Mouse (Mus musculus) CH12.LX (cell line): ENCODE data around the gene D10Wsu102e. TPM values are rescaled to one million over a fixed set of nuclear protein-coding genes. Genes with fewer than 3 reads are reported as not detected.

Experiments
- DNase-seq: peaks from one replicate; pipeline ENCODE4 v3.0.0-alpha.2; 2013; ENCODE audit errors: extremely low read depth
- H3K27ac ChIP-seq: 2 replicates; pipeline ENCODE4 v1.5.1; 2012; ENCODE audit warnings: low read depth, mild to moderate bottlenecking, control low read depth, moderate library complexity; ENCODE audit not compliant: insufficient read depth
- H3K27me3 ChIP-seq: replicated peaks from 2 replicates; pipeline ENCODE3; 2012; ENCODE audit warnings: inconsistent platforms
- H3K36me3 ChIP-seq, 2 experiments: replicated peaks in 1 of 2; 2 replicates each; pipeline versions ENCODE3 to v1.6.1; 2012; ENCODE audit warnings: inconsistent platforms in 1 of 2, low read length in 1 of 2, mild to moderate bottlenecking in 1 of 2, mixed read lengths in 1 of 2, moderate library complexity in 1 of 2; ENCODE audit not compliant: control insufficient read depth in 1 of 2, insufficient read depth in 1 of 2
- H3K4me1 ChIP-seq, 2 experiments: 2 replicates each; pipeline ENCODE4 v1.6.1; 2012; ENCODE audit warnings: inconsistent platforms in 1 of 2, moderate library complexity in 1 of 2; ENCODE audit not compliant: insufficient read depth in 2 of 2, control insufficient read depth in 1 of 2
- H3K4me2 ChIP-seq: 2 replicates; pipeline ENCODE4 v1.6.1; 2012; ENCODE audit warnings: low read depth, mild to moderate bottlenecking, control low read depth; ENCODE audit not compliant: poor library complexity, insufficient read depth, severe bottlenecking
- H3K4me3 ChIP-seq, 3 experiments: fragments of 150-350 bp in 1 of 3; sonication (generic) in 1 of 3; replicated peaks in 1 of 3; 2 replicates each; pipeline versions ENCODE3 to v1.5.1; 2011 to 2012; ENCODE audit warnings: low read depth in 2 of 3, low read length in 2 of 3, mild to moderate bottlenecking in 2 of 3, moderate library complexity in 2 of 3, control low read depth in 1 of 3, improper control_type of control experiment in 1 of 3, inconsistent platforms in 1 of 3, mixed read lengths in 1 of 3; ENCODE audit not compliant: poor library complexity in 1 of 3
- H3K79me2 ChIP-seq: replicated peaks from 2 replicates; pipeline ENCODE4 v1.6.1; 2012; ENCODE audit warnings: mild to moderate bottlenecking, moderate library complexity; ENCODE audit not compliant: control insufficient read depth, poor library complexity, insufficient read depth, severe bottlenecking; ENCODE audit errors: extremely low read depth
- H3K9ac ChIP-seq: 2 replicates; pipeline ENCODE4 v1.6.1; 2012; ENCODE audit warnings: low read depth, mild to moderate bottlenecking, control low read depth, moderate library complexity; ENCODE audit not compliant: insufficient read depth
- H3K9me3 ChIP-seq: replicated peaks from 2 replicates; pipeline ENCODE3; 2012; ENCODE audit warnings: low read length, inconsistent platforms, mixed read lengths
- BHLHE40 ChIP-seq: IDR thresholded peaks from 2 replicates; pipeline ENCODE4 v1.6.1; 2011; ENCODE audit warnings: mild to moderate bottlenecking, low read depth, low read length, improper control_type of control experiment
- CHD2 ChIP-seq: IDR thresholded peaks from 2 replicates; pipeline ENCODE4 v1.6.1; 2011; ENCODE audit warnings: low read length, improper control_type of control experiment
- ELF1 ChIP-seq: IDR thresholded peaks from 2 replicates; pipeline ENCODE4 v1.6.1; 2014; ENCODE audit warnings: low read depth, mild to moderate bottlenecking, inconsistent platforms, low read length, improper control_type of control experiment
- EP300 ChIP-seq: IDR thresholded peaks from 2 replicates; pipeline ENCODE4 v1.6.1; 2011; ENCODE audit warnings: low read length, improper control_type of control experiment
- ETS1 ChIP-seq: conservative IDR thresholded peaks from 2 replicates; pipeline ENCODE4 v1.6.1; 2012; ENCODE audit warnings: low read depth, mild to moderate bottlenecking, inconsistent platforms, low read length, improper control_type of control experiment, moderate library complexity
- GABPA ChIP-seq: IDR thresholded peaks from 2 replicates; pipeline ENCODE4 v1.6.1; 2012; ENCODE audit warnings: low read depth, low read length, improper control_type of control experiment, inconsistent platforms; ENCODE audit not compliant: insufficient replicate concordance
- HCFC1 ChIP-seq: IDR thresholded peaks from 2 replicates; pipeline ENCODE4 v1.6.1; 2012; ENCODE audit warnings: low read depth, mild to moderate bottlenecking, inconsistent platforms, low read length, improper control_type of control experiment
- IRF4 ChIP-seq: IDR thresholded peaks from 2 replicates; pipeline ENCODE4 v1.6.1; 2014; ENCODE audit warnings: low read depth, mild to moderate bottlenecking, inconsistent platforms, low read length, improper control_type of control experiment
- JUN ChIP-seq: IDR thresholded peaks from 2 replicates; pipeline ENCODE4 v1.6.1; 2011; ENCODE audit warnings: low read depth, mild to moderate bottlenecking, low read length, improper control_type of control experiment, moderate library complexity; ENCODE audit not compliant: insufficient read depth
- MAFK ChIP-seq: IDR thresholded peaks from 2 replicates; pipeline ENCODE4 v1.6.1; 2011; ENCODE audit warnings: low read length, improper control_type of control experiment; ENCODE audit not compliant: insufficient replicate concordance
- MAX ChIP-seq: IDR thresholded peaks from 2 replicates; pipeline ENCODE4 v1.6.1; 2011; ENCODE audit warnings: low read length, improper control_type of control experiment
- MAZ ChIP-seq: IDR thresholded peaks from 2 replicates; pipeline ENCODE4 v1.6.1; 2012; ENCODE audit warnings: low read depth, mild to moderate bottlenecking, inconsistent platforms, low read length, improper control_type of control experiment, moderate library complexity
- MEF2A ChIP-seq: IDR thresholded peaks from 2 replicates; pipeline ENCODE4 v1.6.1; 2014; ENCODE audit warnings: low read depth, mild to moderate bottlenecking, inconsistent platforms, low read length, improper control_type of control experiment, borderline replicate concordance
- MXI1 ChIP-seq: IDR thresholded peaks from 2 replicates; pipeline ENCODE4 v1.6.1; 2011; ENCODE audit warnings: mild to moderate bottlenecking, low read depth, low read length, improper control_type of control experiment
- MYC ChIP-seq: IDR thresholded peaks from 2 replicates; pipeline ENCODE4 v1.6.1; 2011; ENCODE audit warnings: low read depth, mild to moderate bottlenecking, improper control_type of control experiment, low read length
- NELFE ChIP-seq: IDR thresholded peaks from 2 replicates; pipeline ENCODE4 v1.6.1; 2011; ENCODE audit warnings: low read depth, low read length, improper control_type of control experiment
- NRF1 ChIP-seq: IDR thresholded peaks from 2 replicates; pipeline ENCODE4 v1.6.1; 2014; ENCODE audit warnings: low read depth, mild to moderate bottlenecking, inconsistent platforms, low read length, improper control_type of control experiment, moderate library complexity
- POLR2A ChIP-seq: IDR thresholded peaks from 2 replicates; pipeline ENCODE4 v1.6.1; 2011; ENCODE audit warnings: low read depth, mild to moderate bottlenecking, improper control_type of control experiment, low read length
- POLR2AphosphoS2 ChIP-seq: IDR thresholded peaks from 2 replicates; pipeline ENCODE4 v1.6.1; 2011; ENCODE audit warnings: low read depth, low read length, improper control_type of control experiment
- RCOR1 ChIP-seq: conservative IDR thresholded peaks from 2 replicates; pipeline ENCODE4 v1.6.1; 2012; ENCODE audit warnings: low read depth, mild to moderate bottlenecking, inconsistent platforms, low read length, improper control_type of control experiment
- SIN3A ChIP-seq: IDR thresholded peaks from 2 replicates; pipeline ENCODE4 v1.6.1; 2012; ENCODE audit warnings: low read length, improper control_type of control experiment, inconsistent platforms
- TBP ChIP-seq: conservative IDR thresholded peaks from 2 replicates; pipeline ENCODE4 v1.6.1; 2011; ENCODE audit warnings: low read depth, low read length, improper control_type of control experiment
- TCF12 ChIP-seq: IDR thresholded peaks from 2 replicates; pipeline ENCODE4 v1.6.1; 2014; ENCODE audit warnings: low read depth, mild to moderate bottlenecking, inconsistent platforms, low read length, improper control_type of control experiment
- UBTF ChIP-seq: IDR thresholded peaks from 2 replicates; pipeline ENCODE4 v1.6.1; 2012; ENCODE audit warnings: low read depth, mild to moderate bottlenecking, inconsistent platforms, low read length, improper control_type of control experiment, moderate library complexity
- USF1 ChIP-seq: IDR thresholded peaks from 2 replicates; pipeline ENCODE4 v1.6.1; 2014; ENCODE audit warnings: low read depth, mild to moderate bottlenecking, inconsistent platforms, low read length, improper control_type of control experiment
- ZC3H11A ChIP-seq: IDR thresholded peaks from 2 replicates; pipeline ENCODE4 v1.6.1; 2012; ENCODE audit warnings: low read depth, mild to moderate bottlenecking, inconsistent platforms, low read length, improper control_type of control experiment
- ZKSCAN1 ChIP-seq: IDR thresholded peaks from 2 replicates; pipeline ENCODE4 v1.6.1; 2012; ENCODE audit warnings: low read depth, inconsistent platforms, low read length, improper control_type of control experiment, borderline replicate concordance
- ZMIZ1 ChIP-seq: IDR thresholded peaks from 2 replicates; pipeline ENCODE4 v1.6.1; 2012; ENCODE audit warnings: low read depth, mild to moderate bottlenecking, inconsistent platforms, low read length, improper control_type of control experiment
- dilution Hi-C: fragments of 300-500 bp; cut with MboI; formaldehyde crosslinking; loops from 2 replicates; pipeline ENCODE4 v1.14.3; 2020; ENCODE audit warnings: low sequenced_read_pairs; ENCODE audit not compliant: extremely low pct_unique_long_range_greater_than_20kb, extremely low pct_ligation_motif_present
- in situ Hi-C: fragments of 300-500 bp; cut with MboI; formaldehyde crosslinking; loops from 3 replicates; pipeline ENCODE4 v1.14.3; 2019; ENCODE audit warnings: low sequenced_read_pairs, low pct_ligation_motif_present, low pct_unique_long_range_greater_than_20kb, mixed read lengths
- polyA plus RNA-seq: library from polyadenylated mRNA; unstranded; fragments of >175 nt; gene quantifications from 2 replicates; pipeline ENCODE4 v1.2.1, GENCODE M21; 2012; ENCODE audit warnings: low read depth; ENCODE audit not compliant: insufficient read length
- total RNA-seq, 2 experiments: library from RNA; depleted of rRNA; stranded (reverse); fragments of 300-350 nt in 1 of 2; fragments of >200 nt in 1 of 2; gene quantifications; 2 replicates each; pipeline ENCODE4 v1.2.3; 2012 to 2014

D10Wsu102e gene
- 1.5 and 1.6 TPM in 2 replicates for total RNA-seq (2012; rRNA removed)
- 0.95 and 1.0 TPM in 2 replicates for total RNA-seq (2014; rRNA removed)
- polyA plus RNA-seq: 1.6 TPM in 2 replicates

DNA sequence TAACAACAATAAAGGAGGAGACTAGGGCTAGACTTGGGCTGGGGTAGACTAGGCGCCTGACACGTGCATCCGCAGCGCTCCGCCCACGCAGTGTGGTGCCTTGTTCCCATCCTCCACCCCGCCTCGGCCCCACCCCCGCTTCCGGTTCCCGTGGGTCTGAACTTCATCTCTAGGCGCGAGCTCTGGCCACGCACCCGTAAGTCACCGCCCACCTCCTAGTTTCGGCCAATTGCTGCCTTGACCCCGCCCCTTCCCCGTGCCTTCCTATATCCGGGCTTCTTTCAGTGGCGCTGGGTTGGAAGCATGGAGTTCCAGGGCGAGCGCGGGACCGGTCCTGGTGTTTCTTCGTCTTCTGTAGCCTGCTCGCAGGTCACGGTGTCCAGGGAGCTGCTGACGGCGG, at the start of gene D10Wsu102e:
TSS of gene D10Wsu102e (plus strand) at position 266 of the 400 bp plus-strand sequence.
- H3K27ac ChIP-seq: no peak within 1 kb of the TSS
- H3K27me3 ChIP-seq: no peaks in the 10 kb centered on the region
- H3K4me3 ChIP-seq: peak within 1 kb of the TSS; percentile 92 to 100 (median 92)
- H3K9ac ChIP-seq: peak within 1 kb of the TSS; percentile 71
- peak within 1 kb of the TSS; percentile 86 for H3K4me2 ChIP-seq
- DNase-seq: peak; percentile 98
- TF ChIP-seq ZMIZ1 (peak; percentile 25; the same call in 1 of the 2 replicates), MAFK (no peak), HCFC1 (peak; percentile 72), CHD2 (peak; percentile 94), TCF12 (peak; percentile 67; the same call in 1 of the 2 replicates), POLR2AphosphoS2 (peak; percentile 53; the same call in 1 of the 2 replicates), POLR2A (peak; percentile 91), GABPA (no peak), RCOR1 (no peak), JUN (no peak), MAZ (no peak), MXI1 (peak; percentile 96), UBTF (no peak), TBP (0 out of 2 replicates have a peak, but pooled peaks have one; percentile 38), SIN3A (peak; percentile 73), ETS1 (no peak; the same call in 1 of the 2 replicates), MEF2A (no peak; the same call in 1 of the 2 replicates), NRF1 (peak; percentile 54), MYC (peak; percentile 98), ZC3H11A (no peak), ZKSCAN1 (no peak), BHLHE40 (peak; percentile 98), IRF4 (no peak; the same call in 1 of the 2 replicates), ELF1 (peak; percentile 92), MAX (peak; percentile 95), NELFE (peak; percentile 67), EP300 (no peak), USF1 (peak; percentile 36; the same call in 1 of the 2 replicates)
- TF ChIP-seq, all 38 proteins: peak for 16
- dilution Hi-C loops (no loop called here), in situ Hi-C loops (no loop called here)
- Histone ChIP-seq H3K4me1 (peaks cover 9 to 48% of the 10 kb centered on the region in 2 experiments), H3K36me3 (peaks cover 25 to 28% of the 10 kb centered on the region in 2 experiments), H3K79me2 (peaks cover 27% of the 10 kb centered on the region), H3K9me3 (no peaks in the 10 kb centered on the region)
